In the genomic region with DNA sequence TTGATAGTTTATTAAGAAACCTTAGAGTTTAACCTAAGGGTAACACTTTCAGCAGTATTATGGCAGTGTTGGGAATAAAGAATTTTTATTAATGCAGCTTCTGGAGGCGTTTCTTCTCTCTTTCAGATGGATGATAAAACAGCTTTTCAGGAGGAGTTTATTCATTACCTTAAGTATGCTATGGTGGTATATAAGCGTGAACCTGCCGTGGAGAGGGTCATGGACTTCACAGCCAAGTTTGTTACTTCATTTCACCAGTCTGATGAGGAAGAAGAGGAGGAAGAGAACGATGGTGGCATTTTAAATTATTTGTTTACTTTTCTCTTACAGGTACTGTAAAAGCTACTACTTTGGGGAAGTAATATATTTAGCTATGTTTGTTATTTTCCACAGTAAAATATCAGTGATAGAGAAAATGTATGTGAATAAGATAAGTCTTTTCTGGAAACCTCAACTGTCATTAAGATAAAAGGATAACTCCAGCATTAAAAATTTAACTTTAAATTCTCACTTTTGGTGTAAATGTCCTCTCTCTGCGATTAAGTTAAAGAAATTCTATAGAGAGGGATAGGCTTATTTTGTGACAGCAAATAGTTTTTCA, we compare ENCODE assay signal across 10 mouse cellular contexts. TPM values are rescaled to one million over a fixed set of nuclear protein-coding genes. Genes with fewer than 3 reads are reported as not detected.
DNase-seq lines count a peak whose midpoint lies in the region; ATAC-seq lines count a peak whose summit lies in the region.
"Had no signal": no experiment of that assay in that cellular context is flagged by ENCODE, and none has a peak within 500 bp of the region (broad histone marks: within the 10 kb centered on the region; RNA-seq: fewer than 3 reads in every experiment).

No protein-coding gene starts in this region.

- peak overlapping the region; percentile 64 for H3K4me2 ChIP-seq in lung, embryonic 16.5 days (ENCODE audit: low read depth, low read length)
- peak overlapping the region; percentile 76 for H3K4me2 ChIP-seq in forebrain, embryonic 12.5 days
- peak overlapping the region; percentile 79 for H3K4me2 ChIP-seq in limb, embryonic 12.5 days
- peak overlapping the region; percentile 88 for H3K4me2 ChIP-seq in stomach, embryonic 15.5 days

- WGBS in lung, embryonic 16.5 days, result 36% methylated on average over 5 of the region's 5 CpGs
- 51% methylated on average over 5 of the region's 5 CpGs for WGBS in forebrain, embryonic 12.5 days
- 54% methylated on average over 5 of the region's 5 CpGs for WGBS in limb, embryonic 12.5 days
- WGBS in stomach, embryonic 15.5 days, result 46% methylated on average over 5 of the region's 5 CpGs

- no peak for DNase-seq in lung, postnatal 4 days
- no peak for DNase-seq in thymus, postnatal 25 days
- DNase-seq in thymus, postnatal 14 days, result no peak
- DNase-seq: cerebellum, postnatal 25 days; left cerebral cortex, postnatal 4 days; retina, postnatal 1 day had no signal

- ATAC-seq in lung, embryonic 16.5 days (ENCODE audit: low read depth), result no peak
- ATAC-seq in forebrain, embryonic 12.5 days (ENCODE audit: low FRiP score), result no peak
- ATAC-seq in limb, embryonic 12.5 days (ENCODE audit: insufficient number of reproducible peaks, insufficient read depth, low FRiP score, low TSS enrichment, low read depth), result no peak
- ATAC-seq in stomach, embryonic 15.5 days (ENCODE audit: insufficient read depth, low FRiP score, low read depth), result no peak

- H3K9ac ChIP-seq in lung, embryonic 16.5 days (ENCODE audit: low read length), result 0 out of 2 replicates have a peak overlapping the region, but pooled peaks have one; percentile 47
- H3K9ac ChIP-seq in forebrain, embryonic 12.5 days, result peak overlapping the region; percentile 42; the same call in 1 of the 2 replicates
- no peak overlapping the region for H3K9ac ChIP-seq in limb, embryonic 12.5 days (replicated peaks)
- H3K9ac ChIP-seq in stomach, embryonic 15.5 days, result 0 out of 2 replicates have a peak overlapping the region, but pooled peaks have one; percentile 68

- H3K36me3 ChIP-seq in lung, embryonic 16.5 days (ENCODE audit: control insufficient read depth, insufficient read depth, low read length), result peaks cover 4% of the 10 kb centered on the region; the same call in 1 of the 2 replicates
- peaks cover 11% of the 10 kb centered on the region for H3K36me3 ChIP-seq in forebrain, embryonic 12.5 days (replicated peaks)
- H3K36me3 ChIP-seq in limb, embryonic 12.5 days, result peaks cover 16% of the 10 kb centered on the region
- no peaks in the 10 kb centered on the region for H3K36me3 ChIP-seq in stomach, embryonic 15.5 days

- peaks cover 6% of the 10 kb centered on the region for H3K4me1 ChIP-seq in lung, embryonic 16.5 days (replicated peaks; ENCODE audit: control insufficient read depth, insufficient read depth, low read length)
- H3K4me1 ChIP-seq in forebrain, embryonic 12.5 days, result peaks cover 16% of the 10 kb centered on the region
- H3K4me1 ChIP-seq in limb, embryonic 12.5 days (replicated peaks), result peaks cover 7% of the 10 kb centered on the region
- peaks cover 4% of the 10 kb centered on the region; the same call in 1 of the 2 replicates for H3K4me1 ChIP-seq in stomach, embryonic 15.5 days

- H3K27ac ChIP-seq in lung, embryonic 16.5 days (ENCODE audit: low read length), result no peak overlapping the region
- H3K27ac ChIP-seq in forebrain, embryonic 12.5 days, result no peak overlapping the region
- no peak overlapping the region for H3K27ac ChIP-seq in limb, embryonic 12.5 days
- no peak overlapping the region for H3K27ac ChIP-seq in stomach, embryonic 15.5 days

- no peaks in the 10 kb centered on the region for H3K27me3 ChIP-seq in lung, embryonic 16.5 days (ENCODE audit: control insufficient read depth, insufficient read depth, low read depth, low read length)
- H3K27me3 ChIP-seq in forebrain, embryonic 12.5 days, result no peaks in the 10 kb centered on the region
- H3K27me3 ChIP-seq in limb, embryonic 12.5 days, result no peaks in the 10 kb centered on the region
- H3K27me3 ChIP-seq in stomach, embryonic 15.5 days (replicated peaks), result no peaks in the 10 kb centered on the region

- peak overlapping the region; percentile 40 for H3K4me3 ChIP-seq in lung, embryonic 16.5 days (ENCODE audit: low read length)
- H3K4me3 ChIP-seq in forebrain, embryonic 12.5 days (replicated peaks), result peak overlapping the region; percentile 84
- peak overlapping the region; percentile 86 for H3K4me3 ChIP-seq in limb, embryonic 12.5 days (replicated peaks)
- no peak overlapping the region; the same call in 1 of the 2 replicates for H3K4me3 ChIP-seq in stomach, embryonic 15.5 days (replicated peaks)

- H3K9me3 ChIP-seq in lung, embryonic 16.5 days (ENCODE audit: control insufficient read depth, low read length), result no peaks in the 10 kb centered on the region
- H3K9me3 ChIP-seq in forebrain, embryonic 12.5 days, result no peaks in the 10 kb centered on the region
- H3K9me3 ChIP-seq in limb, embryonic 12.5 days, result no peaks in the 10 kb centered on the region
- no peaks in the 10 kb centered on the region for H3K9me3 ChIP-seq in stomach, embryonic 15.5 days

RNA-seq across cellular contexts. Expression of gene Ncapg, which starts 1.3 kb away (rescaled TPM):
- 59.6 and 67.1 TPM in 2 replicates for polyA plus RNA-seq in lung, embryonic 16.5 days (2015; fragmentation: Nextera tagmentation; extraction: Ambion mirVana)
- 75.3 and 80.3 TPM in 2 replicates for polyA plus RNA-seq in forebrain, embryonic 12.5 days (2016; fragmentation: Nextera tagmentation; extraction: Ambion mirVana)
- 67.2 and 69.5 TPM in 2 replicates for polyA plus RNA-seq in limb, embryonic 12.5 days (2016; fragmentation: Nextera tagmentation; extraction: Ambion mirVana)
- 42.3 and 49.3 TPM in 2 replicates for polyA plus RNA-seq in stomach, embryonic 15.5 days (2015; fragmentation: Nextera tagmentation; extraction: Ambion mirVana)

RNA-seq across cellular contexts. Expression of gene Fam184b, which starts 31.6 kb away (rescaled TPM):
- polyA plus RNA-seq in lung, embryonic 16.5 days (2015; fragmentation: Nextera tagmentation; extraction: Ambion mirVana), result 0.23 and 0.35 TPM in 2 replicates
- 2.8 and 4.2 TPM in 2 replicates for polyA plus RNA-seq in forebrain, embryonic 12.5 days (2016; fragmentation: Nextera tagmentation; extraction: Ambion mirVana)
- 0.95 and 1.3 TPM in 2 replicates for polyA plus RNA-seq in limb, embryonic 12.5 days (2016; fragmentation: Nextera tagmentation; extraction: Ambion mirVana)
- 3.1 and 3.4 TPM in 2 replicates for polyA plus RNA-seq in stomach, embryonic 15.5 days (2015; fragmentation: Nextera tagmentation; extraction: Ambion mirVana)
